Mouse (Mus musculus) megakaryocyte, embryonic 14.5 days (primary cell): ENCODE measurements around the gene Pdap1.

ENCODE experiments used
- FLI1 ChIP-seq: IDR thresholded peaks from 2 replicates; pipeline ENCODE4 v1.6.1; 2012; ENCODE audit warnings: low read length, inconsistent platforms, mixed read lengths
- GATA1 ChIP-seq: IDR thresholded peaks from 3 replicates; pipeline ENCODE4 v1.6.1; 2012; ENCODE audit warnings: mixed read lengths, low read length, inconsistent platforms, borderline replicate concordance

DNA sequence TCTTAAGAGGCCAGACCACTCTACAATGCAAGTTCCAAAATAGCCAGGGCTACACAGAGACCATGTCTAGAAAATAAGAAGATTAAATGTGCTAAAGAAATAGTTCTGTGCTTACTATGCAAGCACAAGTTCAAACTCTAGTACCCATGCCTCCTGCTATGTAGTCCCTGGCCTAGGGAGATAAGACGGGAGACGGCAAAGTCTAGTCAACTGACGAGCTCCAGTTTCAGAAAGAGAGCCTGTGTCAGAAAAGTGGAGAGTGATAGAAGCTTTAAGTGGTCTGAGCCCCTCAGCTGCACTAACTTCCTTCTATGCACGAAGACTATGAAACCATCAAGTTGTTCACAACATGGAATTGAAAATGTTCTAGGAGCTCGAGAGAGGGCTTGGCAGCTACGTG is 9.3 kb upstream of the Pdap1 start:
- TF ChIP-seq GATA1, result no peak
- no peak for TF ChIP-seq FLI1
